Mouse (Mus musculus): ENCODE results near the gene Apob. TPM values are rescaled to one million over a fixed set of nuclear protein-coding genes. Genes with fewer than 3 reads are reported as not detected.
A peak's percentile ranks its signal among the peaks of the same experiment; 100 is the strongest.

Apob gene
- total and polyA plus RNA-seq, 2 experiments = 469 to 3,713 TPM

GRCm38 (mm10) chr12:8042626-8043394 lies 65.4 kb downstream of the Apob start:
- WGBS = 28% methylated on average over 7 of the region's 7 CpGs
- DNase-seq (ENCODE audit: extremely low read depth, low read depth, low spot score) = peak; percentile 68
- no peak overlapping the region for H3K27ac ChIP-seq (replicated peaks; ENCODE audit: insufficient read depth, low read depth, low read length)
- no peaks in the 10 kb centered on the region for H3K36me3 ChIP-seq (ENCODE audit: control insufficient read depth, insufficient read depth, low read length)
- no peak overlapping the region for H3K4me3 ChIP-seq (ENCODE audit: insufficient read depth, low read depth, low read length)
- no peak for TF ChIP-seq CTCF (IDR thresholded peaks at IDR 0.05; ENCODE audit: low read depth, low read length)
- H3K79me2 ChIP-seq (ENCODE audit: control insufficient read depth, insufficient read depth, low read length) = no peaks in the 10 kb centered on the region
- H3K27me3 ChIP-seq (ENCODE audit: control insufficient read depth, insufficient read depth, low read length) = no peaks in the 10 kb centered on the region
- peaks cover 9% of the 10 kb centered on the region for H3K4me1 ChIP-seq (ENCODE audit: control insufficient read depth, insufficient read depth, low read length)
- no peak overlapping the region for H3K9ac ChIP-seq (ENCODE audit: low read depth, low read length)

- TF ChIP-seq CTCF (IDR thresholded peaks at IDR 0.05; ENCODE audit: low read depth, low read length) = no peak
- no peak for TF ChIP-seq POLR2A (IDR thresholded peaks at IDR 0.05; ENCODE audit: extremely low read depth, insufficient read depth, low read length)
- DNase-seq (ENCODE audit: extremely low read depth, low read depth, low spot score) = peak; percentile 83
- H3K9ac ChIP-seq (ENCODE audit: low read depth, low read length) = no peak overlapping the region
- no peak overlapping the region for H3K27ac ChIP-seq (replicated peaks; ENCODE audit: insufficient read depth, low read depth, low read length)
- H3K79me2 ChIP-seq (ENCODE audit: control insufficient read depth, insufficient read depth, low read length) = no peaks in the 10 kb centered on the region
- H3K4me1 ChIP-seq (ENCODE audit: control insufficient read depth, insufficient read depth, low read length) = no peaks in the 10 kb centered on the region
- H3K36me3 ChIP-seq (ENCODE audit: control insufficient read depth, insufficient read depth, low read length) = no peaks in the 10 kb centered on the region
- no peaks in the 10 kb centered on the region for H3K27me3 ChIP-seq (ENCODE audit: control insufficient read depth, insufficient read depth, low read length)
- WGBS = 32% methylated on average over 2 of the region's 2 CpGs
- H3K4me3 ChIP-seq (ENCODE audit: insufficient read depth, low read depth, low read length) = no peak overlapping the region
Observed at GRCm38 (mm10) chr12:8047046-8047445, 69.6 kb downstream of the Apob start.

- H3K4me1 ChIP-seq (ENCODE audit: control insufficient read depth, insufficient read depth, low read length) = no peaks in the 10 kb centered on the region
- no peaks in the 10 kb centered on the region for H3K27me3 ChIP-seq (ENCODE audit: control insufficient read depth, insufficient read depth, low read length)
- TF ChIP-seq POLR2A (IDR thresholded peaks at IDR 0.05; ENCODE audit: extremely low read depth, insufficient read depth, low read length) (no peak), CTCF (IDR thresholded peaks at IDR 0.05; ENCODE audit: low read depth, low read length) (no peak)
- WGBS = 26% methylated on average over 1 of the region's 1 CpGs
- H3K4me3 ChIP-seq (ENCODE audit: insufficient read depth, low read depth, low read length) = no peak overlapping the region
- H3K36me3 ChIP-seq (ENCODE audit: control insufficient read depth, insufficient read depth, low read length) = no peaks in the 10 kb centered on the region
- no peak for DNase-seq (ENCODE audit: extremely low read depth, low read depth, low spot score)
- no peak overlapping the region for H3K27ac ChIP-seq (replicated peaks; ENCODE audit: insufficient read depth, low read depth, low read length)
- no peak overlapping the region for H3K9ac ChIP-seq (ENCODE audit: low read depth, low read length)
- H3K79me2 ChIP-seq (ENCODE audit: control insufficient read depth, insufficient read depth, low read length) = no peaks in the 10 kb centered on the region
Observed at GRCm38 (mm10) chr12:8047789-8048309, 70.4 kb downstream of the Apob start.

GRCm38 (mm10) chr12:8056001-8056640 lies 78.7 kb downstream of the Apob start:
- Histone ChIP-seq H3K36me3 (ENCODE audit: control insufficient read depth, insufficient read depth, low read length) (no peaks in the 10 kb centered on the region), H3K9ac (ENCODE audit: low read depth, low read length) (no peak overlapping the region), H3K4me3 (ENCODE audit: insufficient read depth, low read depth, low read length) (no peak overlapping the region), H3K27ac (replicated peaks; ENCODE audit: insufficient read depth, low read depth, low read length) (no peak overlapping the region), H3K4me1 (ENCODE audit: control insufficient read depth, insufficient read depth, low read length) (no peaks in the 10 kb centered on the region), H3K79me2 (ENCODE audit: control insufficient read depth, insufficient read depth, low read length) (no peaks in the 10 kb centered on the region), H3K27me3 (ENCODE audit: control insufficient read depth, insufficient read depth, low read length) (no peaks in the 10 kb centered on the region)
- DNase-seq (ENCODE audit: extremely low read depth, low read depth, low spot score) = no peak
- 76% methylated on average over 8 of the region's 8 CpGs for WGBS
- TF ChIP-seq CTCF (IDR thresholded peaks at IDR 0.05; ENCODE audit: low read depth, low read length) (no peak), POLR2A (IDR thresholded peaks at IDR 0.05; ENCODE audit: extremely low read depth, insufficient read depth, low read length) (no peak)

- no peak overlapping the region for H3K9ac ChIP-seq (ENCODE audit: low read depth, low read length)
- TF ChIP-seq CTCF (IDR thresholded peaks at IDR 0.05; ENCODE audit: low read depth, low read length) (peak; percentile 95), POLR2A (IDR thresholded peaks at IDR 0.05; ENCODE audit: extremely low read depth, insufficient read depth, low read length) (no peak)
- WGBS = 4% methylated on average over 3 of the region's 3 CpGs
- no peaks in the 10 kb centered on the region for H3K4me1 ChIP-seq (ENCODE audit: control insufficient read depth, insufficient read depth, low read length)
- H3K27me3 ChIP-seq (ENCODE audit: control insufficient read depth, insufficient read depth, low read length) = no peaks in the 10 kb centered on the region
- H3K27ac ChIP-seq (replicated peaks; ENCODE audit: insufficient read depth, low read depth, low read length) = no peak overlapping the region
- H3K79me2 ChIP-seq (ENCODE audit: control insufficient read depth, insufficient read depth, low read length) = no peaks in the 10 kb centered on the region
- H3K36me3 ChIP-seq (ENCODE audit: control insufficient read depth, insufficient read depth, low read length) = no peaks in the 10 kb centered on the region
- DNase-seq (ENCODE audit: extremely low read depth, low read depth, low spot score) = peak; percentile 55
- no peak overlapping the region for H3K4me3 ChIP-seq (ENCODE audit: insufficient read depth, low read depth, low read length)
Observed at GRCm38 (mm10) chr12:8059576-8059975, 82.1 kb downstream of the Apob start.
